Mouse (Mus musculus): ENCODE measurements around the gene Tubg2.
"Not testable (repeated sequence)": the region's sequence is repeated elsewhere in the genome, so short reads cannot be mapped to it uniquely, and the experiment has no call there.

Gene Tubg2

DNA sequence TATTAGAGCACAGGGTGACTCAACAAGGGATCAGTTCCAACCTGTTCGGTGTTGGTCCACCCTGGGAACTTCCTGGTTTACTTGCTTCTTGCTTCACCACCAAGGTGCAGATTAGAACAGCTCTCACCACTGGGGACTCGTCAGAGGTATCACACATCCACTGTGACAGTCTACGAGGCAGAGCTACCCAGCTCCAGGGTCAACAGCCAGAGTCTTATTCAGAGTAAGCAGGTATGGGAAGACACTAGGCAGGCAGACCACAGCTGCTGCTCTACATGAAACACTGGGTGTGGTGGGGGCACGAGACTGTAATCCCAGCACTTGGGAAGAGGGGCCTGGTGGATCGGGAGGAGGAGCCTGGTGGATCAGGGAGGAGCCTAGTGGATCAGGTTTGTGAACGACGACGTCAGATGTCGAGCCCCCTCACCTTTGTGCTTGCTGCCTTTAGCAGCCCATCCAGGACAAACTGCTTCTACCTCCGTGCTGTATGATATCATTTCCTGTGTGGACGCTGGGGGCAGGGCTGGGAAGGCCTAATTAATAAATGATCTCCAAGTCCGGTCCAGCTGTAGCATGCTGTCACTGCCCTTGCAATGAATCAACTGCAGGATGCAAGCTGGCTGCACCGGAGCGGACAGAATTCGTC, 17.0 kb upstream of the Tubg2 start:
- DNase-seq (ENCODE audit: low spot score): peak; percentile 79

DNA sequence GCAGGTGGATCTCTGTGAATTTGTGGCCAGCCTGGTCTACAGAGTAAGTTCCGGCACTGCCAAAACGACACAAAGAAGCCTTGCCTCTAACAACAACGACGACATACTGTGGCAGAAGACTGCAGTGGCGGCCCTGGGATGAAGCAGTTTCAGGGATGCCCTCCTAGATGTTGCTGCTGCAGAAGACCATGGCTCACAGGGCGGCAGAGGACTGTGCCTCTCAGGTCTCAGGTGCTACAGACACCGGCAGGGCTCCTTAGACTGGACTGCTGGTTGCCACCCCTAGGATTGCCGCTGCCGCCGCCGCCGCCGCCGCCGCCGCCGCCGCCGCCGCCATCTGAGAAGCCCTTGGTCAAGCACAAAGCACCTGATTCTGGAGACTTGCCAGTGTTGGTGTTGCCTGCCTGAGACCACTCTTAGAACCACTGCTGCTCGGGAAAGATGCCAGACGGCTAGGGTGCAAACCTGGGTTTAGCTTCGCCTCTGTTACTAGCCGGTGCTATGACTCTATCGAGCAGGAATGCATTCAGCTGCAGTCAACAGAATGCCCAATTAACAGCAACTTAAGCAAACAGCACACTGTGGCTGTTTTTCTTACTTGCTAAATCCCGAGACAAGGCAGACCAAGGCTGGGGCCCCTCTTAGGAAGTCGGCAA, 15.4 kb upstream of the Tubg2 start:
- peak; percentile 55 for DNase-seq (ENCODE audit: low spot score)

DNA sequence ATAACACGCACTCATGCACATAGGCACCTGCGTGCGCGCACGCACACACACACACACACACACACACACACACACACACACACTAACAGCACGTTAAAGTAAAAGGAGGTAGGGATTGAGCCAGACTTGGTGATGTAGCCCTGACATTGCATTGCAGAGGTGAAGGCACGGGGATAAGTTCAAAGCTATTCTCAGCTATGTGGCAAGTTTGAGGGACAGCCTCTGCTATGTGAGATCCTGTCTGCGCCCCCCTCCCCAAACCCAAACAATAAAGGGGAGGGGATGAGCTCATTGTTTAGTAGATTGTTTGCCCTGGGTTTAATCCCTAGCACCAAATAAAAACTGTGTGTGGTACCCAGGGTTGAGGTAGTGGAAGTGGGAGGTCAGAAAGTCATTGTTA, 14.6 kb upstream of the Tubg2 start:
- no peak for DNase-seq (ENCODE audit: low spot score)

DNA sequence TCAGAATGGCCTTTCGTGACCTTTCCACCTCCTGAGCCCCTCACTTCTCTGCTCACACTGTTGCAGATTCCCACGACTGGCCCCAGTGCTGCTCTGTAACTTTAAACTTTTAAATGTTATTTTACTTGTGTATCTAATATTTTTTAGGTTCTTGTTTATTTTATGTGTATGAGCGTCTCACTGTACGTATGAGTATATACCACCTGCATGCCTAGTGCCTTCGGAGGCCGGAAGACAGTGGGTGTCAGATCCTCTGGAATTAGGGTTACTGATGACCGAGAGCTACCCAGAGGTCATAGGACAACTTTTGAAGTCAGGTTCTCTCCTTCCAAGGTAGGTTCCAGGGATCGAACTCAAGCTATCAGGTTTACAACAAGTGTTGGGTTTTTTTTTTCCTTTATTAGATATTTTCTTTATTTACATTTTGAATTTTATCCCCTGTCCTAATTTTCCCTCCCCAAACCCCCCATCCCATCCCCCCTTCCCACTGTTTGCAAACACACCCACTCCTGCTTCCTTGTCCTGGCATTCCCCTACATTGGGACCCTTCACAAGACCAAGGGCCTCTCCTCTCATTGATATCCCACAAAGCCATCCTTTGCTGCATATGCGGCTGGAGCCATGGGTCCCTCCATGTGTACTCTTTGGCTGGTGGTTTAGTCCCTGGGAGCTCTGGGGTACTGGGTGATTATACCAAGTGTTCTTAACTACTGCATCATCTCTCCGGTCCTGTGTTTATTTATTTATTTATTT, 13.3 kb upstream of the Tubg2 start:
- DNase-seq (ENCODE audit: low spot score): no peak

DNA sequence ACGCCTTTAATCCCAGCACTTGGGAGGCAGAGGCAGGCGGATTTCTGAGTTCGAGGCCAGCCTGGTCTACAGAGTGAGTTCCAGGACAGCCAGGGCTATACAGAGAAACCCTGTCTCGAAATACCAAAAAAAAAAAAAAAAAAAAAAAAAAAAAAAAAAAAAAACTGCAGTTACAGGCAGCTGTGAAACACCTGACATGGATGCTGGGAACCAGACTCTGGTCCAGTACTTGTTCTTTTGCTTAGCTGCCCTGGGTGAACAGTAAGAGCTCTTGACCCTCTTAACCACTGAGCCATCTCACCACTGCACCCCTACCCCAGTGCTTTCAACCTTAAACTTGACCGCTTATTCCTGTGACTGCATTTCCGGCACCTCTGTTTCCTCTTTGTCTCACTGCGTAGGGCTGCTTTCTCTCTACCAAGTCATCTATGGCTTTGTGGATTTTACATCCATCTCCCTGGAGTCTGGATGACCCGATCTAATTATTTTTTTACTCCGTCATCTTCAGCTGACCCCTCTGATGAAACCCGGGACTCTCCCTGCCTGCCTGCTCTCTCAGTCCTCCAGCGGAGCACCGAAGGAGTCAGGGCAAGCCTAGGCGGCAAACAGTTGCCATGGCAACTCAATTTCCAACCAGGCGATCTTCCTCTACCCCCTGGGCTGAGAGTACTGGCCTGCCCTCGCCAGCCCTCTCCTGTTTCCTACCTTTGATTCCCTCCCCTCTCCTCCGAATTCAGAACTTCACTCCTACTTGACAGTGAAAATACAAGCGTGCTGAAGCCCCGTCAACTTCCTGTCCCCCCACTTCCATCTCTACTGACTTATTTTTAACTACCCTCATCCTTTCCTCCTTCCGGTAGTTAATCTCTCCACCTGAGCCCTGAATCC, 12.1 kb upstream of the Tubg2 start:
- peak; percentile 88 for DNase-seq (ENCODE audit: low spot score)

DNA sequence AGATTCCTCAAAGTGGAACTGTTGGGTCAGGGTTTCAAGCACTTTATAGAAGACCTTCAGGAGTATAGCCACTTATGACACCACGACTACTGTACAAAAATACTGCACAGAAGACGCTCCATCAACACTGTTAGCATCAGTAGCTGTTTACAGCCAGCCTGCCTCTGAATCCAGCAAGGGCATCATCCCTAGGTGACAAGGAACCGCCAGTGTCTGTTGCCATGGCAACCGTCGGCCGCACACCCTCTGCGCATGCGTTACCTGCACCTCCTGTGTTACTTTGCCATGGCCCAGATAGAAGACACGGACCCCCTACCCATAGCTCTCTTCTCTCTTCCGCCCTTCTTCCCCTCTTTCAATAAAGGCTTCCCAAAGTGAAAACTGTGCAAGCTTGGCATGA, 9.3 kb upstream of the Tubg2 start:
- DNase-seq (ENCODE audit: low spot score): no peak

DNA sequence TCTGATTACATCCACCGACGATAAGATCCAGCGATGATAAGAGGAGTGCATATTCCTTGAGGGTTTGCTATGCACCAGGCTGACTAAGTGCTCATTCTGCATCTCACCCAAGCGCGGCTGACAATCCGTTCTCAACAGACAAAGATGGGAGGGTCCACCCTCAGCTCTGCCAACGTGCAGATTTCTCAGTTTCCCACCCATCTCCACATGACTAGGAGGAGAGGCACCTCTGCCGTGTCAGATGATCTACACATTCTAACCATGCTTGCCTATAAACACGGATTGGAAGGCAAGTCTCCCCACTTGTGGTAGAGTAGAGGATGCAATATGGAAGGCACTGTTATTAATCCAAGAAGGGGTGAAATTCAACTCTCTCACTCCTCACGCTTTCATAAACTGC, 7.0 kb upstream of the Tubg2 start:
- DNase-seq (ENCODE audit: low spot score): no peak

DNA sequence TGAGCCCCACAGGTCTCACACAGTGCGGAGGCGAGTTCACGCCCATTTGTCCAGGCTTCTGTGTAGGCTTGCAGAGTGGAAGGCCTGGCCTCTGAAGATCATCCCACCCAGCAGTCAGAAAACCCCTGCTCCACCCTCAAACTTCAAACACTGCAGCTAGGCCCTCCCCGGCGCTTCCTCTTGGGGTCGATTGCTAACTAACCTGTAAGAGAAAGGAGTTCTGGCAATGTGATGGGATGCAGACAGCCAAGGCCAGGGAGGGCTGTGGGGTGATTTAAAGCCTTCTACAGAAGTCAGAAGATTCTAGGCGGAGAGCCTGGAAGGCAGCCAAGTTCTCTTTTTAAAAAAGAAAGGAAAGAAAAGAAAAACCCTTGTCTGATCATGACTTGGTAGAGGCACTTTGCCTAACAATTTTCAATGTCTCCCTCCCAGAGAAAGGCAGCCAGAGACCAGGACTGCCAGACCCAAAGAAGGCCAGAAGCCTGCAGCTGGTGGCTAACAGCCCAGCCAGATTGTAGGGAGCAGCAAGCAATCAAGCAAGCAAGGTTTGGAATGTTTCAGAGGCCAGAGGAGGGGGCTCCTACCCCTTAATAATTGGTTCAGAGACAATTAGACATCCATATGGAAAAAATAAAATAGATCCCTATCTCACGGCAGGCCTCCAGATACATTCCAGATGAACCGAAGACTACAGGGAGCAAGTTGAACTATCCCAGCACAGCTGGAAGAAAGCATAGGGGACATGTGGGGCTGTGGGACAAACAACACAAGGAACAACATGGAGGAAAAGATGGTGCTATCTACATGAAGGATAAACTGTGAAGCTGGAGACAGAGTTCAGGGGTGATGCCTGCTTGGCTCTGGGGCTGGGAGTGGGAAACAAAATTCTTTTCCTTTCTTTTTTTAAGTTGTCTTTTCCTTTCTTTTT, 6.3 kb upstream of the Tubg2 start:
- peak; percentile 73 for DNase-seq (ENCODE audit: low spot score)

DNA sequence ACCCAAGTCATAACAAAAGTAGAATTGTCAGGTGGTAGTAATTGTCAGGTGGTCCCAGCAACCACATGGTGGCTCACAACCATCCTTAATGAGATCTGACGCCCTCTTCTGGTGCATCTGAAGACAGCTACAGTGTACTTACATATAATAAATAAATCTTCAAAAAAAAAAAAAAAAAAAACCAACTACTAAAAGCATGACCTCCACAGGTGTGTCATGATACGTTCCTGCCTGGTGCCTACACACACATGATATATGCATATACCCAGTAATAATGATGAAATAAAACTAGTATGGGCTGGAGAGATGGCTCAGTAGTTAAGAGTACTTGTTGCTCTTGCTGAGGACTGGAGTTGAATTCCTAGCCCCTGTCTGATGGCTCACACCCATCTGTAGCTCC, 4.6 kb upstream of the Tubg2 start:
- no peak for DNase-seq (ENCODE audit: low spot score)

DNA sequence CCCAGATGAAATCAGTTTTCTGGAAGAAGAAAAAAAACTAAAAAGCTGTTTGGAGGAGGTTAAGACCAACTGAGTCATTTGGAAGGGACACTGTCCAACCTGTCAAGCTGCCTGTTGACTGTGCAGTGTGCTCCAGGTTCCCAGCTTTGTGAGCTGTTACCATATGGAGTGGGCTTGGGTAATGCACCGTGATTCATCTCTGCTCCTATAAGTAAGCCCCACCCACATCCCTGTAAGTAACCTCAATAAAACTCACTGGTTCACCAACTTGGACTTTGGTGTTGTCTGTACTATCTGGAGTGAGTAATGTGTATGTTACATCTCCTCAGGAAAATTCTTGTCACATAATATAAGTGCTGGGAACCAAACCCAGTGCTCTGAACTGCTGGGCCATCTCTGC, 2.9 kb upstream of the Tubg2 start:
- no peak for DNase-seq (ENCODE audit: low spot score)

DNA sequence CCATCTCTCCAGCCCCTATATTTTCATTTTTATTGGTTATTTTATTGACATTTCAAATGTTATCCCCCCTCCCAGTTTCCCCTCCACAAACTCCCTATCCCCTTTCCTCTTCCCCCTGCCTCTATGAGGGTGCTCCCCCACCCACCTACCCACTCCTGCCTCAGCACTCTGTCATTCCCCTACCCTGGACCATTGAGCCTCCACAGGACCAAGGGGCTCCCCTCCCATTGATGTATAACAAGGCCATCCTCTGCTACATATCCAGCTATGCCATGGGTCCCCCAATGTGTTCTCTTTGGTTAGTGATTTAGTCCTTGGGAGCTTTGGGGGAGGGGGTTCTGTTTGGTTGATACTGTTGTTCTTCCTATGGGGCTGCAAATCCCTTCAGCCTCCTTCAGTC, 1.1 kb upstream of the Tubg2 start:
- DNase-seq (ENCODE audit: low spot score): no peak

DNA sequence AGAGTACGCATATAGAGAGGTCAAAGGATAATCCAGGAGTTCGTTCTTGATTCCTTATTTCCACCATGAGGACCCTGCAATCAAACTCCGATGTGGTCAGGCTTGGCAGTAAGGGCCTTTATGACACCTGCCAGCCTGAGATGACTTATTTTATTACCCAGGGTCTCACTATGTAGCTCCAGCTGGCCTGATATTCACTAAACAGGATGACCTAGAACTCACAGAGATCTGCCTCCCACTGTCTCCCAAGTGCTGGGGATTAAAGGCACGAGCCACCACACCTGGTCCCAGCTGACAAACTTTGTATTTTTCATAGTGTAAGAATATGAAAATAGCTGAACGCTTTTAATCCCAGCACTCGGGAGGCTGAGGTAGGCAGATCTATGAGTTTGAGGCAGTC, 556 bp upstream of the Tubg2 start:
- DNase-seq (ENCODE audit: low spot score): no peak

DNA sequence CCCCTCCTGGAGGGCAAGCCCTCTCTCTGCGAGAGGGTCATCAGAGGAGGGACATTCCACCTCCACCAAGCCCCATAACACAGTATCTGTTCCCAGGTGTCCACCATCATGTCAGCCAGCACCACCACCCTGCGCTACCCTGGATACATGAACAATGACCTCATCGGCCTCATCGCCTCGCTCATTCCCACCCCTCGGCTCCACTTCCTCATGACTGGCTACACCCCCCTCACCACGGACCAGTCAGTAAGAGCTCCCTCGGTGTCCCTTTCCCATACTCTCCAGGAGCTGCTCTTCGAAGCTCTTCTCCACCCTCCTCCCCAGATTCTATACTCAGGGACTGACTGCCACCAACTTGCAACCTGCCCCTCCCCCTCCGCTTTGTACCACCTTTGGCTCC, 4.4 kb downstream of the Tubg2 start:
- DNase-seq (ENCODE audit: low spot score): not testable (repeated sequence)

DNA sequence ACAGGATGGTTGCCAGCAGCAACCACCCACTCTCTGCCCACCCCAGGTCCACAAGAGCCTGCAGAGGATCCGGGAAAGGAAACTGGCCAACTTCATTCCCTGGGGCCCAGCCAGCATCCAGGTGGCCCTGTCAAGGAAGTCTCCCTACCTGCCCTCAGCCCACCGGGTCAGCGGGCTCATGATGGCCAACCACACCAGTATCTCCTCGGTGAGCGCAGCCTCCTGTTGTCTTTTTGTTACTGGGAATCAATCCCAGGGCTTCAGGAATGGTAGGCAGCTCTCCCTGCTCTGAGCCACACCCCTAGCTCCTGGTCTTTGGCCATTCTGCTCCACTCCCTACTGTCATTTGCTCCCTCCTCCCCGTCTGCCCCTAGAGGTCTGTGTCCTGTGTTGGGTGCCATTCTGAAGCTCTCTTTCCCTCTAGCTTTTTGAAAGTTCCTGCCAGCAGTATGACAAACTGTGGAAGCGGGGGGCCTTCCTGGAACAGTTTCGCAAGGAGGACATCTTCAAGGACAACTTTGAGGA, 5.3 kb downstream of the Tubg2 start:
- DNase-seq (ENCODE audit: low spot score): not testable (repeated sequence)

DNA sequence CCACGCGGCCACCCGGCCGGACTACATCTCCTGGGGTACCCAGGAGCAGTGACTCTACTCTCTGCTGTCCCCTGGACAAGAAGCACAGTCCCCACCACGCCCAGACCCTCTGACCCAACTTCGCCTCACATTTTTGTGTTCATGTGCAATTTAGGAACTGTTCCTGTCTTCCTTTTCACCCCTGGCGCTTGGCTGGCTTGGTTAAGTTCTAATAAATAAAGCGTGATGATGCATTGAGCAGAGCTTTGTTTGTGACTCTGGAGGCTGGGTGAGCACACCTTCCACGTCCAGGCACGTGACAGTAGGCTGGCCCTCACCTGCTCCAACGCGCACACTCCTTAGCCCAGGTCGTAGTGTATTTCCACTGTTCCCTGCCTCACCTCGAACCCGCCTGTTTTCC, 5.8 kb downstream of the Tubg2 start:
- no peak for DNase-seq (ENCODE audit: low spot score)

DNA sequence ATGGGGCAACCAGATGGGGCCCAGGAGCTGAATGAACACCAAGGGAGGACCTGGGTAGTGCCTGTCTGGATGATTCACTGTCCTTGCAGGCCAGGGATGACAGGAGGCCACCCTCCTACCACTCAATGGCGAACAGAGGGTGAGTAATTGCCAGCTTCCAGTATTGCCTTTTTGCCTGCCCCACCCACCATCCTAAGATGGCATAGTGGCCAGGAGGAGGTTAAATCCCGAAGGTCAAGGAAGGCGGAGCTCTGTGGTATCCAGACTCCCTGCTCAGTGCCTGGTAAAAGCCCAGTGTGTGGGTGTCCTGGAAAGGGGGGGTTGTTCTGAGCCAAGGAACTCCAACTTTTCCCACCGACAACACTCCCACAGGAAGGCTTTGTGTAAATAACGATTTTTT, 6.6 kb downstream of the Tubg2 start:
- peak; percentile 64 for DNase-seq (ENCODE audit: low spot score)

DNA sequence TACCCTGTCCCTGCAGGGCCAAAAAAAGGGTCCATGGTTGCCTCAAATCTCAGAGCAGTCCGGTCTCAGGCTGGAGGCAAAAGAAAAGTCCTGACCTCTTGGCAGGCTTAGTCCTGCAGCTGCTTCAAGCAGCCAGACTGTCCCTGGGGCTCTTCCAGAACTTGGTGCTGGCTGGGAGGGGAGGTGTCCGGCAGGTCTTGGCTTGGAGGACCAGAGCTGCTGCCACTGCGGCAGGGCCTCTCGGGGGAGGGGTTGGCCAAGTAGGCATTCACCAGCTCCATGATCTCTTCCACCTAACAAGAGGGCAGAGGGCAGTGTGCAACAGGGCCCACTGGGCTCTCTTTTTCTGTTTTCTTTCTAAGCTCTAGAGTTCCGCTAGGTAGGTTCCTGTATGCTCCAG, 7.1 kb downstream of the Tubg2 start:
- DNase-seq (ENCODE audit: low spot score): peak; percentile 79

DNA sequence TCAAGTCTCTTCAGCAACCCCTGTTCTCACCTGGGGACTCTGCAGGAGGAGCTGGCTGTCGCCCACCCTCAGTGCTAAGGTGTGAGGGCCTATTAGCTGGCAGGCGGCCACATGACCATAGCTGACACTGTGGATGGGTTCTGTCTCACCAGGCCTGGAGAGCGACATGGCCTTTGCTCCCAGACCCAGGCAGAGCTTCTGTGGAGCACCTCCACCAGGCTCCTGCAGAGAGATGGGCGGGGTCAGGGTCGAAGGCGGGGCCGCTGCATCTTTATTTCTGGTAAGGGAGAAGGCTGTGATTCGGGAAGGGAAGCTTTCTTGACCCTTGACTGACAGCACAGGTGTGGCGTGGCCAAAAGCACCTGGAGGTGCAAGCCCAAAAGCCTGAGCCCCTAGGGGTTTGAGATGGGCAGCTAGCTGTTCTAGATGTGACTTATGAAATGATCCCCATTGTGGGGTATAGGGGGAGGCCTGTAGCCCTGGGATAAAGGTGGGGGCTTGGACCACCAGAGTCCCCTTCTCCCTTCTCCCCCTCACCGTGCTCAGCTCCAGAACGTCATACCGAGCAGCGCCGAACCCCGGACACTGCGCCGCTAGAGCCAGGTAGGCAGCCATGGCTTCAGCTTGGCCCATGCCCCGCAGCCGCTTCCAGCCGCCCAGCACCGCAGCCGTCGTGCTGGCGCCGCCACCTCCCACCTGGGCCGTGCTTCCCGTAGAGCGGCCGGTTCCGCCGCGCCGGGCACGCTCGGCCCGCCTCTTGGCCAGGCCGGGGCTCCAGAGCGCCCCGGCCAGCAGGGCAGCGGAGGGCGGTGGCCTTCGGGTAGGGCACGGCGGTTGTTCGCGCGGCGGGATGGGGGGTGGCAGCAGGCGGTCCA, 8.0 kb downstream of the Tubg2 start:
- DNase-seq (ENCODE audit: low spot score): no peak

DNA sequence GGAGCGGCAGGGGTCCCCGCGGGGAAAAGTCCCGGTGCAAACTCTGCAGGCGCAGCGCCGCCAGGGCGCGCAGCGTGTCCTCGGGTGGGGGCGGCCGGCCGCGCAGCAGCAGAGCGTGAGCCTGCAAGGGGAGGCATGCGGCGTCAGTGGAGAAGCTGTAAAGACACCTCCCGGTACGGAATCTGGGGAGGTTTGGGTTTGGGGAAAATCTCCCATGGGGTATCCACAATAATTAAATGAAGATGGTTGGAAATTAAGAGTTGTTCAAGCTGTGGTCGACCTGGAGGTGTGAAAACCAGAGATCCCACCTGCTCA, 8.6 kb downstream of the Tubg2 start:
- DNase-seq (ENCODE audit: low spot score): no peak
